Mouse (Mus musculus) thymus, adult 2 months (tissue): ENCODE data around the gene Nt5dc3. TPM values are rescaled to one million over a fixed set of nuclear protein-coding genes. Genes with fewer than 3 reads are reported as not detected.

Experiments used
- DNase-seq: peaks from one replicate; pipeline ENCODE4 v3.0.0; 2021
- H3K27ac ChIP-seq: fragments of 200-500 bp; 2 replicates; pipeline ENCODE4 v1.5.1; 2012; ENCODE audit warnings: low read length, control low read depth; ENCODE audit not compliant: control insufficient read depth, insufficient read depth
- H3K27me3 ChIP-seq: fragments of 200-500 bp; 2 replicates; pipeline ENCODE4 v1.6.1; 2012; ENCODE audit warnings: mild to moderate bottlenecking, low read length, moderate library complexity, mixed read lengths; ENCODE audit not compliant: control insufficient read depth, insufficient read depth
- H3K36me3 ChIP-seq: fragments of 200-500 bp; 2 replicates; pipeline ENCODE4 v1.6.1; 2012; ENCODE audit warnings: mild to moderate bottlenecking, low read length, moderate library complexity; ENCODE audit not compliant: control insufficient read depth, insufficient read depth
- H3K4me1 ChIP-seq: fragments of 200-500 bp; replicated peaks from 2 replicates; pipeline ENCODE4 v1.6.1; 2012; ENCODE audit warnings: low read length; ENCODE audit not compliant: control insufficient read depth, insufficient read depth
- H3K4me3 ChIP-seq: fragments of 200-500 bp; 2 replicates; pipeline ENCODE4 v1.5.1; 2012; ENCODE audit warnings: mild to moderate bottlenecking, low read length, control low read depth, moderate library complexity; ENCODE audit not compliant: control insufficient read depth, insufficient read depth
- CTCF ChIP-seq: fragments of 200-500 bp; IDR thresholded peaks from 2 replicates; pipeline ENCODE4 v1.5.1; 2012; ENCODE audit warnings: mild to moderate bottlenecking, control low read depth, low read length, moderate library complexity, borderline replicate concordance; ENCODE audit not compliant: control insufficient read depth, poor library complexity, insufficient read depth; ENCODE audit errors: extremely low read depth
- POLR2A ChIP-seq: fragments of 200-500 bp; IDR thresholded peaks from 2 replicates; pipeline ENCODE4 v1.6.1; 2012; ENCODE audit warnings: mild to moderate bottlenecking, low read length, control low read depth, moderate library complexity; ENCODE audit not compliant: control insufficient read depth, poor library complexity, insufficient read depth; ENCODE audit errors: extremely low read depth
- WGBS: fragments of 180-500 bp; shearing (Covaris S2); methylation state at CpG from one replicate; pipeline ENCODE4 v1.1.7; 2018; 5-methylcytosine and 5-hydroxymethylcytosine counted together
- polyA plus RNA-seq: library from polyadenylated mRNA; depleted of rRNA; stranded (reverse); fragments of >200 nt; gene quantifications from 2 replicates; pipeline ENCODE4 v1.2.3, GENCODE M21; 2012

The Nt5dc3 gene
- polyA plus RNA-seq, 1 experiment: 7.5 TPM

GRCm38 (mm10) chr10:86784126-86784675, 5.4 kb downstream of the Nt5dc3 start:
- Histone ChIP-seq H3K27me3 (no peaks in the 10 kb centered on the region), H3K27ac (no peak overlapping the region), H3K36me3 (no peaks in the 10 kb centered on the region), H3K4me3 (no peak overlapping the region), H3K4me1 (peaks cover 11% of the 10 kb centered on the region)
- no peak for TF ChIP-seq CTCF
- TF ChIP-seq POLR2A: no peak
- 95% methylated on average over 5 of the region's 5 CpGs for WGBS
- no peak for DNase-seq

- DNase-seq: no peak
- no peaks in the 10 kb centered on the region for H3K36me3 ChIP-seq
- peaks cover 4% of the 10 kb centered on the region; the same call in 1 of the 2 replicates for H3K4me1 ChIP-seq
- TF ChIP-seq CTCF (no peak), POLR2A (no peak)
- 66% methylated on average over 2 of the region's 2 CpGs for WGBS
- no peak overlapping the region for H3K4me3 ChIP-seq
- H3K27me3 ChIP-seq: no peaks in the 10 kb centered on the region
- no peak overlapping the region for H3K27ac ChIP-seq
Observed at GRCm38 (mm10) chr10:86785396-86785795, 6.6 kb downstream of the Nt5dc3 start.

DNA sequence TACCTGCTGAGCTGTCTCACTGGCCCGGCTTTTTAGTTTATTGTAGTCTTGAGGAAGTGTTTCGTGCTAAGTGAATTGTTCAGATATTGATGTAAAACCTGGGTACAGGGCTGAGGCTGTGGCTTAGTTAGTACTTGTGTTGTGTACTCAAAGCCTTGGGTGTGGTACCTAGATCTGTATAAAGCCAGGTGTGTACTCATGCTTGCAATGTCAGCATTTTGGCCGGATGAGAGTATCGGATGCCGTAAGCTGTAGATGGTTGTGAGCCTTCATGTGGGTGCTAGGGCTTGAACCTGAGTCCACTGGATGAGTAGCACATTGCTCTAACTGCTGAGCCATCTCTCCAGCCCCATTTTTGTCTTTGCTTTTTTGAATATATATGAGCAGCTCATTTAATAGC, 7.3 kb downstream of the Nt5dc3 start:
- no peak for DNase-seq
- Histone ChIP-seq H3K36me3 (no peaks in the 10 kb centered on the region), H3K4me1 (peaks cover 4% of the 10 kb centered on the region; the same call in 1 of the 2 replicates), H3K27ac (no peak overlapping the region), H3K27me3 (no peaks in the 10 kb centered on the region), H3K4me3 (no peak overlapping the region)
- TF ChIP-seq CTCF (no peak), POLR2A (no peak)
- 85% methylated on average over 5 of the region's 5 CpGs for WGBS

GRCm38 (mm10) chr10:86788193-86788592, 9.4 kb downstream of the Nt5dc3 start:
- DNase-seq: no peak
- H3K27ac ChIP-seq: no peak overlapping the region
- H3K4me1 ChIP-seq: no peaks in the 10 kb centered on the region
- no peaks in the 10 kb centered on the region for H3K27me3 ChIP-seq
- 89% methylated on average over 5 of the region's 5 CpGs for WGBS
- no peak for TF ChIP-seq POLR2A
- TF ChIP-seq CTCF: no peak
- no peak overlapping the region for H3K4me3 ChIP-seq
- H3K36me3 ChIP-seq: no peaks in the 10 kb centered on the region

- Histone ChIP-seq H3K4me3 (no peak overlapping the region), H3K27me3 (no peaks in the 10 kb centered on the region), H3K36me3 (no peaks in the 10 kb centered on the region), H3K27ac (no peak overlapping the region), H3K4me1 (no peaks in the 10 kb centered on the region)
- 95% methylated on average over 7 of the region's 7 CpGs for WGBS
- no peak for DNase-seq
- TF ChIP-seq POLR2A (no peak), CTCF (no peak)
Observed at GRCm38 (mm10) chr10:86789146-86789672, 10.4 kb downstream of the Nt5dc3 start.

GRCm38 (mm10) chr10:86791507-86792184, 12.8 kb downstream of the Nt5dc3 start:
- Histone ChIP-seq H3K4me3 (no peak overlapping the region), H3K36me3 (no peaks in the 10 kb centered on the region), H3K27ac (no peak overlapping the region), H3K27me3 (no peaks in the 10 kb centered on the region), H3K4me1 (no peaks in the 10 kb centered on the region)
- WGBS: 95% methylated on average over 7 of the region's 7 CpGs
- DNase-seq: no peak
- no peak for TF ChIP-seq CTCF
- no peak for TF ChIP-seq POLR2A

GRCm38 (mm10) chr10:86793509-86793951, 14.7 kb downstream of the Nt5dc3 start:
- Histone ChIP-seq H3K4me3 (no peak overlapping the region), H3K27me3 (no peaks in the 10 kb centered on the region), H3K36me3 (no peaks in the 10 kb centered on the region), H3K4me1 (no peaks in the 10 kb centered on the region), H3K27ac (no peak overlapping the region)
- TF ChIP-seq CTCF (no peak), POLR2A (no peak)
- DNase-seq: no peak
- WGBS: 92% methylated on average over 2 of the region's 2 CpGs
